Comparison of ENCODE assay signal across 10 mouse cellular contexts in the genomic region with DNA sequence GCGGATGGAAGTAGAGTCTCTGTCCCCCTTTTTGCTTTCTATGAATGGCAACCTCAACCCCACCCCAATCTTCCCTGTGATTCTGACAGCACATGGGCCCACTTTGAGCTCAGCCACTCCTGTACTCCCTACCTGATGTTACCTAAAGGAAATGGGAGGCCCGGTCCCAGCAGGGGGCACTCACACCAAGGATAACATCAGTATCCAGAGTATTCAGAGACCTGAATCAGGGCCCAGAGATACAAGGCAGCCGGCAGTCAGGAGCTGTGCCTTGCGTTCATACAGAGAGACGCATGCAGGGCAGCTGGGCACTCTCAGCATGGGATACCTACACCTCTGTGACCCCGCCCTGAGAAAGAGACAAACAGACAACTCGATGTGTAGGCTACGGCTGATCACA.
A peak's percentile ranks its signal among the peaks of the same experiment; 100 is the strongest.
DNase-seq lines count a peak whose midpoint lies in the region; ATAC-seq and TF ChIP-seq lines count a peak whose summit lies in the region.
"Had no signal": no experiment of that assay in that cellular context is flagged by ENCODE, and none has a peak within 500 bp of the region (broad histone marks: within the 10 kb centered on the region; RNA-seq: fewer than 3 reads in every experiment).

No protein-coding gene starts in this region.

- no peak overlapping the region for H3K4me3 ChIP-seq in heart, embryonic 15.5 days
- no peak overlapping the region for H3K4me3 ChIP-seq in heart, adult 2 months

- H3K9me3 ChIP-seq in heart, embryonic 15.5 days (replicated peaks): no peaks in the 10 kb centered on the region

- H3K9ac ChIP-seq in heart, embryonic 15.5 days: no peak overlapping the region
- H3K9ac ChIP-seq in heart, adult 2 months (ENCODE audit: low read depth, low read length): no peak overlapping the region

- 58% methylated on average over 8 of the region's 8 CpGs for WGBS in heart, embryonic 15.5 days
- 63% methylated on average over 8 of the region's 8 CpGs for WGBS in heart, adult 2 months

- no peak for TF ChIP-seq POLR2A in heart, adult 2 months (IDR thresholded peaks at IDR 0.05; ENCODE audit: insufficient read depth, low read depth, low read length)

- H3K4me1 ChIP-seq in heart, embryonic 15.5 days (replicated peaks): peaks cover 13% of the 10 kb centered on the region
- H3K4me1 ChIP-seq in heart, adult 2 months (ENCODE audit: control insufficient read depth, insufficient read depth, low read length): no peaks in the 10 kb centered on the region

- TF ChIP-seq CTCF in heart, adult 2 months (IDR thresholded peaks at IDR 0.05): no peak

- H3K4me2 ChIP-seq in heart, embryonic 15.5 days: no peak overlapping the region

- H3K27me3 ChIP-seq in heart, embryonic 15.5 days: no peaks in the 10 kb centered on the region
- no peaks in the 10 kb centered on the region; the same call in 1 of the 2 replicates for H3K27me3 ChIP-seq in heart, adult 2 months (ENCODE audit: control insufficient read depth, insufficient read depth, low read length)

- DNase-seq in heart, adult 2 months: no peak
- peak; percentile 29 for DNase-seq in thymus, postnatal 4 days
- no peak for DNase-seq in thymus, postnatal 10 days (ENCODE audit: low spot score in 2 of 2)
- DNase-seq in liver: peak; percentile 84
- no peak for DNase-seq in right cerebral cortex, postnatal 4 days
- no peak for DNase-seq in gastrocnemius, postnatal 4 days (ENCODE audit: low spot score in 2 of 2)
- DNase-seq in right cerebral cortex, adult 18-20 months: no peak
- DNase-seq: gastrocnemius, postnatal 36 days; right cerebral cortex, postnatal 14 days had no signal

- intact Hi-C loops in heart, adult 2 months (cut with DNase I): no loop called here

- H3K27ac ChIP-seq in heart, embryonic 15.5 days: peak overlapping the region; percentile 43; the same call in 1 of the 2 replicates
- H3K27ac ChIP-seq in heart, adult 2 months: no peak overlapping the region

- ATAC-seq in heart, embryonic 15.5 days (replicated peaks; ENCODE audit: insufficient number of reproducible peaks, insufficient read depth, low FRiP score, low read depth): no peak; the same call in 1 of the 2 replicates

- no peaks in the 10 kb centered on the region for H3K36me3 ChIP-seq in heart, embryonic 15.5 days
- no peaks in the 10 kb centered on the region for H3K36me3 ChIP-seq in heart, adult 2 months (ENCODE audit: control insufficient read depth, insufficient read depth, low read length)

- no peak for TF ChIP-seq EP300 in heart, adult 2 months (IDR thresholded peaks at IDR 0.05; ENCODE audit: insufficient read depth, low read depth, low read length)

- H3K79me2 ChIP-seq in heart, adult 2 months (replicated peaks; ENCODE audit: control insufficient read depth, insufficient read depth, low read length): no peaks in the 10 kb centered on the region

Comparison
In these comparisons a context has a peak if more than half of its experiments do, and no peak if none do; other contexts are left out.
1. DNase-seq: peak in thymus, postnatal 4 days (single experiment) and liver (single experiment); none in heart, adult 2 months (0 of 2), thymus, postnatal 10 days (0 of 2), right cerebral cortex, postnatal 4 days (single experiment), gastrocnemius, postnatal 4 days (0 of 2) and right cerebral cortex, adult 18-20 months (single experiment).